Mouse (Mus musculus): Measurements from ENCODE around the gene Ascl1. TPM values are rescaled to one million over a fixed set of nuclear protein-coding genes. Genes with fewer than 3 reads are reported as not detected.

The Ascl1 gene
- polyA plus RNA-seq (2014; fragmentation: Nextera tagmentation; extraction: Ambion mirVana), result 94.5 and 95.2 TPM in 2 replicates

DNA sequence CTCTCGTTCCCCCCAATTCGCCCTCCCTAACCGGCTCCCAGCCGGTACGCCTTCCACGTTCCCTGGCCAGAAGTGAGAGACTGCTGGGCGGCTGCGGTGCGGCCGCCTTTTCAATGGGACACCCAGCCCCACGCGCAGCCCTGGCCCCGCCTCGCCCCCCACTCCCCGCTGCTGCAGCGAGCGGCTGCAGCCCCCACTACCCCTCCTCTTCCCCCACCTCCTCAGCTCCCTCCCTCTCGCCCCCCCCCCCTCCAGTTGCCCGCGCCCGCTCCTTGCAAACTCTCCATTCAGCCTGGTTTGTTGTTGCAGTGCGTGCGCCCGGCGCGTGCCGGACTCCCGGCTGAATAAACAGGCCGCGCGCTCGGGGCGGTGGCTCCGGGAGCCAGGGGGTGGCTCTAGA lies at the start of gene Ascl1:
Gene Ascl1, minus strand, starts transcription at position 85 of the 400 bp plus-strand sequence.
- peak within 1 kb of the TSS; percentile 96 for H3K27ac ChIP-seq (ENCODE audit: low read depth, low read length)
- peak within 1 kb of the TSS; percentile 99 for H3K9ac ChIP-seq (ENCODE audit: low read length)
- H3K4me1 ChIP-seq (ENCODE audit: control insufficient read depth, insufficient read depth, low read length), result peaks cover 26% of the 10 kb centered on the region
- DNase-seq (ENCODE audit: low spot score, missing footprints) (peak; percentile 98), ATAC-seq (ENCODE audit: low FRiP score) (peak; percentile 71)
- peak within 1 kb of the TSS; percentile 94 for H3K4me3 ChIP-seq (ENCODE audit: low read depth, low read length)
- H3K36me3 ChIP-seq (ENCODE audit: control insufficient read depth, insufficient read depth, low read length), result no peaks in the 10 kb centered on the region
- peaks cover 16% of the 10 kb centered on the region for H3K27me3 ChIP-seq (ENCODE audit: control insufficient read depth, insufficient read depth, low read length)
- H3K9me3 ChIP-seq (ENCODE audit: control insufficient read depth, low read length), result no peaks in the 10 kb centered on the region; the same call in 1 of the 2 replicates
- WGBS, result 0% methylated on average over 32 of the region's 34 CpGs
- peak within 1 kb of the TSS; percentile 41 for H3K4me2 ChIP-seq

DNA sequence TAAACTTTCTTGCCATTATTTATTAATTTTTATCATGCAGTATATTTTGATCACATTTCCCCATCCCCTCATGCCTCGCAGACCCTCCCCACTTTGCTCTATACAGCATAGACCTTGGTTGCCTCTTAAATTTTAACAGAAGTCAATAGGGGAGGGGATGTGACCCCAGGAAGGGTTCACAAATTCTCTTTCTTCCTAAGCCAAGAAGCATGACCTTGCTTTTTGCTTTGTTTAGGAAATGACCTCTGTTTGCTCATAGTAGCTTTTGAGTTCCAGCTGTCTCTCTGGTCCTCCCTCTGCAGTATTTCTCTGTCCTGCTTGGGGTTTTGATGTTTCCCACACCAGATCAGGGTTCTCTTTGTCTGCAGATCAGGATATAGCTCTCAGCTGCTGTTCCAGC lies 40.7 kb upstream of the Ascl1 start:
- Histone ChIP-seq H3K27ac (ENCODE audit: low read depth, low read length) (no peak overlapping the region), H3K27me3 (ENCODE audit: control insufficient read depth, insufficient read depth, low read length) (no peaks in the 10 kb centered on the region), H3K4me1 (ENCODE audit: control insufficient read depth, insufficient read depth, low read length) (no peaks in the 10 kb centered on the region), H3K4me2 (no peak overlapping the region), H3K9me3 (ENCODE audit: control insufficient read depth, low read length) (no peaks in the 10 kb centered on the region), H3K36me3 (ENCODE audit: control insufficient read depth, insufficient read depth, low read length) (no peaks in the 10 kb centered on the region), H3K4me3 (ENCODE audit: low read depth, low read length) (no peak overlapping the region), H3K9ac (ENCODE audit: low read length) (no peak overlapping the region)
- ATAC-seq (ENCODE audit: low FRiP score), result no peak
- no peak for DNase-seq (ENCODE audit: low spot score, missing footprints)
- WGBS, result 96% methylated on average over 1 of the region's 1 CpGs

DNA sequence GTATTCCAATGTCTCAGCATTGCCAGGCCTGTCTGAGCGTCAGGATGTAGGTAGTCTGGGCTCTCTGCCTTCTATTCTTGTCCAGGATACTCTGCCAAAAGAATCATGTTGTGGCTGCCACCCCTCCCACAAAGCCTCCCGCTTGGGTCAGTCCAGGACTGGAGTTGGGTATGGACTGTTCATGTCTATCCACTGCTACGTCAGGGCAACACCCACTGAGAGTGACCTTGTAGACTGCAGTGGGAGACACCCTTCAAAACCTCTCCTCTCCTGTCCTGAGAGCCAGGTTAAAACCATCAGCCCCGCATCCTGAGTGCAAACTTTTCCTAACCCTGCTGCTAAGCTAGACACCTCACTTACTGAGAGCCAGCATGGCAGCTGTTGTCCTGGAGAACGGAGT lies 28.2 kb upstream of the Ascl1 start, which contains the start of gene Pah:
Gene Pah, plus strand, starts transcription at position 150 of the 400 bp plus-strand sequence.
- Histone ChIP-seq H3K4me2 (no peak within 1 kb of the TSS), H3K9ac (ENCODE audit: low read length) (no peak within 1 kb of the TSS), H3K4me3 (ENCODE audit: low read depth, low read length) (no peak within 1 kb of the TSS), H3K36me3 (ENCODE audit: control insufficient read depth, insufficient read depth, low read length) (no peaks in the 10 kb centered on the region), H3K27ac (ENCODE audit: low read depth, low read length) (no peak within 1 kb of the TSS), H3K27me3 (ENCODE audit: control insufficient read depth, insufficient read depth, low read length) (no peaks in the 10 kb centered on the region), H3K4me1 (ENCODE audit: control insufficient read depth, insufficient read depth, low read length) (no peaks in the 10 kb centered on the region), H3K9me3 (ENCODE audit: control insufficient read depth, low read length) (no peaks in the 10 kb centered on the region)
- WGBS, result 92% methylated on average over 5 of the region's 5 CpGs
- no peak for DNase-seq (ENCODE audit: low spot score, missing footprints)
- ATAC-seq (ENCODE audit: low FRiP score), result no peak

DNA sequence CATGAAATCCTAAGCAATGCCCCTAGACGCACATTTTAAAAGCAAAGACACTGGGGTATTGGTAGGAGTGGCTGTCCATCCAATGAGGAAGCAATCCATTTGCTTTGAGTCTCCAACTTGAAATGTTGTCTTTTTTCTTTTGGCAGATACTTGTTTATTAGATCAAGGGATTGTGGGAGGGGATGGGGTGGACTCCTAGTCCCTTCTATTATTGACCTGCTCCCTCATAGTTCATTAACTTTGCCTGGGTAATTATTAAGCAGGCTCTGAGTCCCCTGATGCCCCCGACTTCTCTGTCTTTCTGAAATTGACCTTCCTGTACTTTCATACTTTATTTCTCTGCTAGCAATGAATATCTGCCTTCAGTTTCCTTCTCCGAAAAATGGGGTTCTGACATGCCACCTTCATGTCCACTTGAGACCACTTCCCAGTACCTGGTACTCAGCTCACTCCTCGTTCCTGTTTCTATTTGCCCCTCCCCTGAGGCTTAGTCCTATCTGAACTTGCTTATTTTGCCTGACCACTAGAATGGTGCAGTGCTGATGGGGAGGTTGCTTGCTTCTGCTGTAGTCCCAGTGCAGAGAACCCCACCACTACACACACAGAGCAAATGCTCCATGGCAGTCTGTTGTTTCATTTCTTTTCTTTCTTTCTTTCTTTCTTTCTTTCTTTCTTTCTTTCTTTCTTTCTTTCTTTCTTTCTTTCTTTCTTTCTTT lies 27.1 kb upstream of the Ascl1 start:
- no peak overlapping the region for H3K27ac ChIP-seq (ENCODE audit: low read depth, low read length)
- no peaks in the 10 kb centered on the region for H3K9me3 ChIP-seq (ENCODE audit: control insufficient read depth, low read length)
- ATAC-seq (ENCODE audit: low FRiP score), result no peak
- DNase-seq (ENCODE audit: low spot score, missing footprints), result no peak
- H3K36me3 ChIP-seq (ENCODE audit: control insufficient read depth, insufficient read depth, low read length), result no peaks in the 10 kb centered on the region
- 89% methylated on average over 4 of the region's 4 CpGs for WGBS
- no peaks in the 10 kb centered on the region for H3K4me1 ChIP-seq (ENCODE audit: control insufficient read depth, insufficient read depth, low read length)
- H3K27me3 ChIP-seq (ENCODE audit: control insufficient read depth, insufficient read depth, low read length), result no peaks in the 10 kb centered on the region
- H3K4me3 ChIP-seq (ENCODE audit: low read depth, low read length), result no peak overlapping the region
- no peak overlapping the region for H3K4me2 ChIP-seq
- H3K9ac ChIP-seq (ENCODE audit: low read length), result no peak overlapping the region

DNA sequence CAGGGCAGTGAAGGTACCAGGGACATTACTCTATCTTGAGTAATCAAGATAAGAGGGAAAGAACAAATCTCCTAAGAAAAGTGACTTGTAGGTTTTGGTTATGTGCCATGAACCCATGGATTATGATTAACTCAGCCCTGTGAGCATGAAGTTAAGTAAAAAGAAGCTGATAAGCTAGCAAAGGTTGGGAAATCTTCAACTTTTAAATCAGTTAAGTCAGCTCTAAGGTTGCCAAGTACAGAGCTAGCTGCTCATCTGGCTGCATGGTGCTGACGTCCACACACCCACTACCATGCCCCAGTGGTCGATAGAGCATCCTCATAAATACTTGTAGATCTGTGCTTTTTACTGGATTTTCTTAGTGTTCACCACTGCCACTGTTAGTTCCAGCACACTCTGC lies 25.1 kb upstream of the Ascl1 start:
- Histone ChIP-seq H3K27ac (ENCODE audit: low read depth, low read length) (no peak overlapping the region), H3K36me3 (ENCODE audit: control insufficient read depth, insufficient read depth, low read length) (no peaks in the 10 kb centered on the region), H3K9me3 (ENCODE audit: control insufficient read depth, low read length) (no peaks in the 10 kb centered on the region), H3K27me3 (ENCODE audit: control insufficient read depth, insufficient read depth, low read length) (no peaks in the 10 kb centered on the region), H3K4me1 (ENCODE audit: control insufficient read depth, insufficient read depth, low read length) (no peaks in the 10 kb centered on the region), H3K4me3 (ENCODE audit: low read depth, low read length) (no peak overlapping the region), H3K4me2 (no peak overlapping the region), H3K9ac (ENCODE audit: low read length) (no peak overlapping the region)
- DNase-seq (ENCODE audit: low spot score, missing footprints), result no peak
- WGBS, result 84% methylated on average over 2 of the region's 2 CpGs
- ATAC-seq (ENCODE audit: low FRiP score), result no peak

DNA sequence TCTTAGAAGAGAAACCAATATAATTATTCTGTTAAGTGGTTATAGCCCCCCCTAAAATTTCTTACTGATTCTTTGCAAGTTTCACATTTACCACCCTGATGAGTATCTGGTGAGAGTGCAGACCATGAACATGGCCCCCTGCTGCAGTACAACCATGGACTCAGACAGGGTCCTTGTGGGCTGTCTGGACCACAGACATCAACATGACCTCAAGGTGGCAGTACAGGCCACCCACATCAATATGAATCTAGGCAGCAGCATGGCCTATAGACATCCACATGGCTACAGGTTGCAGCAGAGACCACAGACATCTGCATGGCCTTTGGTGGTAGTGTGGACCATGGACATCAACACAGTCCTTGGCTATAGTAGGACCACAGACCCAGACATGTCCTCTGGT lies 19.6 kb upstream of the Ascl1 start:
- DNase-seq (ENCODE audit: low spot score, missing footprints) (no peak), ATAC-seq (ENCODE audit: low FRiP score) (peak; percentile 40; the same call in 1 of the 2 replicates)
- Histone ChIP-seq H3K4me1 (ENCODE audit: control insufficient read depth, insufficient read depth, low read length) (no peaks in the 10 kb centered on the region), H3K4me3 (ENCODE audit: low read depth, low read length) (no peak overlapping the region), H3K4me2 (no peak overlapping the region), H3K27ac (ENCODE audit: low read depth, low read length) (no peak overlapping the region), H3K9ac (ENCODE audit: low read length) (no peak overlapping the region), H3K27me3 (ENCODE audit: control insufficient read depth, insufficient read depth, low read length) (no peaks in the 10 kb centered on the region), H3K36me3 (ENCODE audit: control insufficient read depth, insufficient read depth, low read length) (no peaks in the 10 kb centered on the region), H3K9me3 (ENCODE audit: control insufficient read depth, low read length) (no peaks in the 10 kb centered on the region)

DNA sequence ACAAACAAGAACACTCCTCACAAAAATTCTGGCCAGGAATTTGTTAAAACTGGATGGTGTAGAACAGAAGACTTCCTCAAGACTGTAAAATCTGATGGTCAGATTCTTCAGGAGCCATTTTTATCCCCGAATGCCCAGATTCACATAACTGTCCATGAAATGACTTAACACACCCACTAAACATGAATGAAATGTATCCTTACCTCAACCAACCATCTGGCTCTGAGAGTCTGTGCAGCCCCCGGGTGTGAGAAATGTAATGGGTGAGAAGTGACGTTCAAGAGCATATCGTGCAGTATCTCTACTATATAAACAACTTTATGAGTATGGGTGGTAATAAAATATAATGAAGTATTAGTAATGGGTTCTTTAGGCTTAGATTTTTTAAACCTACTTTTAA lies 15.1 kb upstream of the Ascl1 start:
- 0 out of 2 replicates have a peak, but pooled peaks cover 2% of the 10 kb centered on the region for H3K27me3 ChIP-seq (ENCODE audit: control insufficient read depth, insufficient read depth, low read length)
- ATAC-seq (ENCODE audit: low FRiP score) (no peak), DNase-seq (ENCODE audit: low spot score, missing footprints) (no peak)
- H3K27ac ChIP-seq (ENCODE audit: low read depth, low read length), result no peak overlapping the region
- H3K9me3 ChIP-seq (ENCODE audit: control insufficient read depth, low read length), result no peaks in the 10 kb centered on the region
- WGBS, result 93% methylated on average over 4 of the region's 4 CpGs
- no peaks in the 10 kb centered on the region; the same call in 1 of the 2 replicates for H3K4me1 ChIP-seq (ENCODE audit: control insufficient read depth, insufficient read depth, low read length)
- H3K9ac ChIP-seq (ENCODE audit: low read length), result no peak overlapping the region
- no peaks in the 10 kb centered on the region for H3K36me3 ChIP-seq (ENCODE audit: control insufficient read depth, insufficient read depth, low read length)
- no peak overlapping the region for H3K4me2 ChIP-seq
- no peak overlapping the region for H3K4me3 ChIP-seq (ENCODE audit: low read depth, low read length)

DNA sequence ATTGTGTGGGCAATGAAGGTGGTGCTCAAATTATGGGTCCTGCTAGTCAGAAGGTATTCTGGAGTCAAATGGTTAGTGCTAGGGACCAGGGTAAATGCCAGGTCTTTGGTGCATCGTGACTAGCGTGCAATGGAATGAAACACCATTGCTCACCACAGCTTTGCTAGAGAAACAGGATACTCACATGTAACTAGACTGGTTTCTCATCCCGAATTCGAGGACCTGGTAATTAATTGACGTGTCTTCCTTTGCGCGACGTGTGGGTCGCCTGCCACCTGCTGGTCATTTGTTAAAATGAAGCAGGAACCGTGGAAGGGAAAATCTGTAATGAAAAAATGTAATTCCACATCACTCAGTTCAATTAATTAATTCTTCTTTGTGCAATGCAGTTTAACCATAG lies 10.5 kb upstream of the Ascl1 start:
- peaks cover 33% of the 10 kb centered on the region for H3K4me1 ChIP-seq (ENCODE audit: control insufficient read depth, insufficient read depth, low read length)
- no peaks in the 10 kb centered on the region for H3K36me3 ChIP-seq (ENCODE audit: control insufficient read depth, insufficient read depth, low read length)
- H3K4me3 ChIP-seq (ENCODE audit: low read depth, low read length), result no peak overlapping the region
- 2% methylated on average over 10 of the region's 10 CpGs for WGBS
- no peak overlapping the region for H3K9ac ChIP-seq (ENCODE audit: low read length)
- ATAC-seq (ENCODE audit: low FRiP score) (no peak), DNase-seq (ENCODE audit: low spot score, missing footprints) (peak; percentile 96)
- no peak overlapping the region for H3K27ac ChIP-seq (ENCODE audit: low read depth, low read length)
- no peaks in the 10 kb centered on the region for H3K9me3 ChIP-seq (ENCODE audit: control insufficient read depth, low read length)
- H3K27me3 ChIP-seq (ENCODE audit: control insufficient read depth, insufficient read depth, low read length), result peaks cover 8% of the 10 kb centered on the region
- H3K4me2 ChIP-seq, result no peak overlapping the region

DNA sequence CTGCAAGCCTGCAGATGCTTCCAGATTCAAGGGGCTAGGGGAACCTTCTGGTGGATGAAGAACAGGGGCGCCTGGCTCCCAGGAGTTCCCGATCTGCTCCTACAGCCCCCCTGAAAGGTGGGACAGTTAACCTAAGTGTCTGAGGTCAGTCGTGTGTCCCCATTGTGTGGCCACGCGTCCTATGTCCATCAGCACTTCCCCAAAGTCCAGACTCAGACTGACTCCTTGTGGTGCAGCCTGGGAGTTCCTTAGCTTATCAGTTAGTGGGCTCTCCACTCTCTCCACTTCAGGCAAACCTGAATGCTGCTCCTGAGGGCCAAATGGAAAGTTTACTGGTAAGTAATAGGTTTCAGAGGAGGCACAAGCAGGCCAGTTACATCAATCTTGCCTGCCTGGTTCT lies 8.8 kb upstream of the Ascl1 start:
- H3K4me3 ChIP-seq (ENCODE audit: low read depth, low read length), result no peak overlapping the region
- H3K36me3 ChIP-seq (ENCODE audit: control insufficient read depth, insufficient read depth, low read length), result no peaks in the 10 kb centered on the region
- peak overlapping the region; percentile 76 for H3K27ac ChIP-seq (ENCODE audit: low read depth, low read length)
- H3K4me2 ChIP-seq, result peak overlapping the region; percentile 48; the same call in 1 of the 2 replicates
- peaks cover 13% of the 10 kb centered on the region for H3K27me3 ChIP-seq (ENCODE audit: control insufficient read depth, insufficient read depth, low read length)
- H3K9ac ChIP-seq (ENCODE audit: low read length), result peak overlapping the region; percentile 51
- ATAC-seq (ENCODE audit: low FRiP score) (peak; percentile 54), DNase-seq (ENCODE audit: low spot score, missing footprints) (peak; percentile 96)
- no peaks in the 10 kb centered on the region; the same call in 1 of the 2 replicates for H3K9me3 ChIP-seq (ENCODE audit: control insufficient read depth, low read length)
- peaks cover 33% of the 10 kb centered on the region for H3K4me1 ChIP-seq (ENCODE audit: control insufficient read depth, insufficient read depth, low read length)
- WGBS, result 15% methylated on average over 5 of the region's 5 CpGs
